Mouse (Mus musculus) lung, postnatal 0 days (tissue): ENCODE measurements around the gene Klrb1f.

ENCODE experiments used
- CTCF ChIP-seq: IDR thresholded peaks from 2 replicates; pipeline ENCODE4 v1.5.1; 2016; ENCODE audit warnings: antibody characterized with exemption, mild to moderate bottlenecking
- EP300 ChIP-seq: IDR thresholded peaks from 2 replicates; pipeline ENCODE4 v1.6.1; 2016; ENCODE audit warnings: antibody characterized with exemption, mild to moderate bottlenecking, control low read depth

DNA sequence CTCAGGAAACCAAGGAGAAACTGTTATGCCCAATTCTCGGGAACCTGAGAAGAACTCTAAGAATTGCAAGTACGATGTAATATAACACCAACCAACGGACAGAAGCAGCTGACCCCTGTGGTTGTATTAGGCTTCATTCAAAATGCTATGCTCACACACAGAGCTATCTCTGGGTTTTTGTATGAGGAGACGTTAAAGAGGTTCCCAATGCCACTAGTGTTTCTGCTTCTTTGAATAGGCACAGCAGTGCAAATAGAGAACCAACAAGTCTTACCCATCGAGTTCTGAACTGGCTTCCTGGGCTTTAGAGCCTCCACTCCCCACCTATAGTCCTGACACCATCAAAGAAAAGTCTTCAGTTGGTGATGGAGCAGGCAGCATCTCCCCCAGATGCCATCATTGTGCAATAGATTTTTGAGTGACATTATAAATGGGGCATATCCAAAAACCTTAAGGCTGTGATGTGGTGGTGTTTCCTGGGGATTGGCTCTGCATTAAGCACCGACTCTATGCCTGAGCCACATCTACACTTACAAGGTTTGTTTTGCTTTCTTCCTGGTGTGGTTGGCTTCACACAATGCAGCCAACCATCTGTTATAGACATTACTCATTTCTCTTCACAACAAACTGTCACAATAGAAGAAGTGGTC is 15.4 kb upstream of the Klrb1f start:
- TF ChIP-seq CTCF (no peak), EP300 (no peak)
